Mouse (Mus musculus): ENCODE results near the gene Nfkb2.

- no peak for TF ChIP-seq USF1 (IDR thresholded peaks at IDR 0.05; ENCODE audit: low read depth)
- no peak for TF ChIP-seq E2F4 (IDR thresholded peaks at IDR 0.05; ENCODE audit: insufficient read depth)
- no peak for TF ChIP-seq POLR2A (IDR thresholded peaks at IDR 0.05; ENCODE audit: insufficient read length, low read depth)
- TF ChIP-seq POLR2AphosphoS2 (IDR thresholded peaks at IDR 0.05; ENCODE audit: insufficient read length, low read depth): no peak
These were observed 19.6 kb downstream of the Nfkb2 start for GRCm38 (mm10) chr19:46323716-46324115.
